Mouse (Mus musculus) heart, embryonic 12.5 days (tissue): Measurements from ENCODE around the gene Megf6. TPM values are rescaled to one million over a fixed set of nuclear protein-coding genes. Genes with fewer than 3 reads are reported as not detected.
A peak's percentile ranks its signal among the peaks of the same experiment; 100 is the strongest.

Experiments
- ATAC-seq: fragments of 200-750 bp; cut with Nextera tagmentation; 2 replicates; pipeline ENCODE4 v1.8.0; 2017; ENCODE audit warnings: moderate TSS enrichment, moderate library complexity; ENCODE audit not compliant: insufficient number of reproducible peaks, low FRiP score
- H3K27ac ChIP-seq: fragments of 300-500 bp; sonication (generic); 2 replicates; pipeline ENCODE4 v1.5.1; 2016; ENCODE audit warnings: mild to moderate bottlenecking, moderate library complexity; ENCODE audit not compliant: poor library complexity, severe bottlenecking
- H3K27me3 ChIP-seq: fragments of 300-500 bp; sonication (generic); replicated peaks from 2 replicates; pipeline ENCODE4 v1.6.1; 2016; ENCODE audit warnings: mild to moderate bottlenecking, moderate library complexity
- H3K36me3 ChIP-seq: fragments of 300-500 bp; sonication (generic); 2 replicates; pipeline ENCODE4 v1.6.1; 2016; ENCODE audit warnings: mild to moderate bottlenecking, moderate library complexity
- H3K4me1 ChIP-seq: fragments of 300-500 bp; sonication (generic); replicated peaks from 2 replicates; pipeline ENCODE4 v1.6.1; 2016; ENCODE audit warnings: mild to moderate bottlenecking
- H3K4me2 ChIP-seq: fragments of 300-500 bp; sonication (generic); 2 replicates; pipeline ENCODE4 v1.6.1; 2016; ENCODE audit warnings: mild to moderate bottlenecking, moderate library complexity
- H3K4me3 ChIP-seq: fragments of 300-500 bp; sonication (generic); 2 replicates; pipeline ENCODE4 v1.5.1; 2016; ENCODE audit warnings: mild to moderate bottlenecking
- H3K9ac ChIP-seq: fragments of 300-500 bp; sonication (generic); 2 replicates; pipeline ENCODE4 v1.6.1; 2016; ENCODE audit warnings: mild to moderate bottlenecking, moderate library complexity
- H3K9me3 ChIP-seq: fragments of 300-500 bp; sonication (generic); replicated peaks from 2 replicates; pipeline ENCODE4 v1.6.1; 2016; ENCODE audit warnings: mild to moderate bottlenecking, moderate library complexity
- WGBS: fragments of 180-500 bp; shearing (Covaris S2); methylation state at CpG from one replicate; pipeline ENCODE4 v1.1.7; 2016; 5-methylcytosine and 5-hydroxymethylcytosine counted together
- polyA plus RNA-seq: library from polyadenylated mRNA; unstranded; fragments of >200 nt; fragmentation: Nextera tagmentation; extraction: Ambion mirVana; gene quantifications from 2 replicates; pipeline ENCODE4 v1.2.1, GENCODE M21; 2016

Gene Megf6
- polyA plus RNA-seq, 1 experiment from 2014 or later: 19.4 TPM

DNA sequence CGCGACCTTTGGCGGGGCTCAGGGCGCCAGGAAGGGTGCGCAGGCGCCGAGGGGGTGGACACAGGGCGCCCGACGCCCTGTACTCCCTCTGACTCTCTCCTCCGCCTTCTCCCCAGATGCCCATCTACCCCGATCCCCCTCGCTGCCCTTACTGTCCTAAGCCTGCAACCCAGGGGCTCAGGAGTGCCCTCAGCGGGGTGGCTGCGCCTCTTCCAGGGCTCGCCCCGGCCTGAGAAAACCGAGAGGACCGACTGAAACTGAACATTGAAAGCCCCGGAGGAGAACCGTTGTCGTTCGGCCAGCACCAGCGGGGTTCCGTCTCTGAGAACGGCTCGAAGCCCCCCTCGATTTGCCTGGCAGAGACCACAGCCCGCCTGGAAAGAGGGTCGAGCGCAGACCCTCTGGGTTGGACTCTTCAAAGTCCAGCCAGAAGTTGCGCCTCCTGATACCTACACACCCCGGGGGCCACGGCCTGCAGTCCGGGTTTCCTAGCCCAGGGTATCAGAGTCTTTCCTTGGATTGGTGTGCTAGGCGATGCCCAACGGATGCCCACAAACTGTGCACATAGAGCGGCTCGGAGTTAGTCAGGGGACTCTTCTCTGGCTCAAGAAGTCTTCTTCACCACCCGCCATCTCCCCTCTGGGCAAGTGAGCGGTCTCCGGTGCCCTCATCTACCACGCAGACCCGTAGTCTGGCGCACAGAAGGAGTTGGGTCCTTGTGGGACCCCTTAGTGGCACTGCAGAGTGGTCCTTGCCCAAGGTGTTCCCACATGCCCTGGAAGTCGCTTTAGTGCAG is 30.1 kb upstream of the Megf6 start:
- H3K27ac ChIP-seq: no peak overlapping the region
- WGBS: 2% methylated on average over 46 of the region's 46 CpGs
- no peaks in the 10 kb centered on the region for H3K9me3 ChIP-seq

DNA sequence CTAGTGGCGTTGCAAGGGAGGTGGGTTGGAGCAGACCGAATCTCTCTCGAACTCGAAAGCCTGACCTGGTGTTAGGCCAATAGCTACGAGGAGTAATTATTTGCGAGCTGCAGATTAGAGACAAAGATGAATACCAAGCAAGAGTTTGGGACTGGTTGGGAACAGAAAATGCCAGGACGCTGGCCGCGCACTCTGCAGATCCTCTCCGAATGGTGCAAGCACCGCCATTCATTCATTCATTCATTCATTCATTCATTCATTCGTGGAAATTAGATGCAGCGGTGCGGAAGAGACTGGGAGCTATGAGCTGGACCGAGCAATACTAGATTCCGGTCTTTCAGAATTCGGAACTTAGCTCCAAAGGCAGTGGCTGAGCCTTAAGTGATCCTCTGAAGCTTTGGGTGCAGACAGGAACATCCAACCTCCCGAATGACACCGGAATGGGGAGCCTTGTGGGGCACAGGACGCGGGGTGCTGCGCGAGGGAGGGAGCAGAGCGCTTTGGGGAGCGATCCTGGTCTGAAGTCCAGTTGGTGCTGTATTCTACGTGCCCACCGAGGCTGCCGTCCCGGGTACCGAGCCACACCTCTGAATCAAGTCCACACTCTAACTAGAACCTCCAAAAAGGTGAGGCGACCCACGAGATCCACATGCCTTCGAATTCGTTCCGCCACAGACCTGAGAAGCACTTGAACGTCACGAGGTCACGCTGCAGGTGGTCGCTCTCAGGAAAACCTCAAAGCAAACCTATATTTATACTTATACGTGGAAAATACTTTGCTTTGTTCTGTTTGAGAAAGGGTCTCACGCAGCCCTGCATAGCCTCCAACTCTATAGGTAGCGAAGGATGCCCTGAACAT is 29.3 kb upstream of the Megf6 start:
- ATAC-seq: no peak
- H3K4me2 ChIP-seq: peak overlapping the region; percentile 79
- WGBS: 2% methylated on average over 42 of the region's 42 CpGs
- H3K4me3 ChIP-seq: peak overlapping the region; percentile 49
- peaks cover 4% of the 10 kb centered on the region; the same call in 1 of the 2 replicates for H3K36me3 ChIP-seq
- H3K27me3 ChIP-seq: peaks cover 55% of the 10 kb centered on the region
- no peaks in the 10 kb centered on the region for H3K9me3 ChIP-seq
- H3K27ac ChIP-seq: no peak overlapping the region
- 0 out of 2 replicates have a peak overlapping the region, but pooled peaks have one; percentile 7 for H3K9ac ChIP-seq
- H3K4me1 ChIP-seq: peaks cover 32% of the 10 kb centered on the region

More for the DNA sequence above, 30.1 kb upstream of the Megf6 start:
- H3K4me1 ChIP-seq: peaks cover 32% of the 10 kb centered on the region
- peak overlapping the region; percentile 38 for H3K9ac ChIP-seq
- H3K4me3 ChIP-seq: peak overlapping the region; percentile 49
- peak overlapping the region; percentile 79 for H3K4me2 ChIP-seq
- peaks cover 2% of the 10 kb centered on the region; the same call in 1 of the 2 replicates for H3K36me3 ChIP-seq
- H3K27me3 ChIP-seq: peaks cover 64% of the 10 kb centered on the region
- ATAC-seq: no peak

GRCm38 (mm10) chr4:154142211-154143040 is 28.1 kb upstream of the Megf6 start, which contains the start of gene Wrap73:
Wrap73 (plus strand) TSS chr4:154142372.
- peaks cover 32% of the 10 kb centered on the region for H3K4me1 ChIP-seq
- 3% methylated on average over 49 of the region's 49 CpGs for WGBS
- no peaks in the 10 kb centered on the region for H3K9me3 ChIP-seq

DNA sequence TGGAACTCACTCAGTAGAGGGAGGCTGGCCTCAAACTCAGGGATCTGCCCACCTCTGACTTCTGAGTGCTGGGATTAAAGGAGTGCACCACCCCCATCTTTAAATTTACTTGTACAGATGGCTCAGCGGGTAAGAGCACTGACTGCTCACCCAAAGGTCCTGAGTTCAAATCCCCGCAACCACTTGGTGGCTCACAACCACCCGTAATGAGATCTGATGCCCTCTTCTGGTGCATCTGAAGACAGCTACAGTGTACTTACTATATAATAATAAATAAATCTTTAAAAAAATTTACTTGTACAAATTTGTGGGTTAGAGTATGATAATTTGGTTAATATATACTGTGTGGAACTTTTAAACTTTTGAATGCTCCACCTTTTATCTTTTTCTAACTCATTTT is 25.8 kb upstream of the Megf6 start:
- H3K36me3 ChIP-seq: peaks cover 31% of the 10 kb centered on the region
- H3K9ac ChIP-seq: no peak overlapping the region
- H3K4me2 ChIP-seq: no peak overlapping the region
- H3K4me1 ChIP-seq: peaks cover 28% of the 10 kb centered on the region
- 77% methylated on average over 3 of the region's 3 CpGs for WGBS
- H3K9me3 ChIP-seq: no peaks in the 10 kb centered on the region
- H3K27me3 ChIP-seq: peaks cover 21% of the 10 kb centered on the region
- H3K4me3 ChIP-seq: no peak overlapping the region
- no peak for ATAC-seq
- H3K27ac ChIP-seq: no peak overlapping the region

More at GRCm38 (mm10) chr4:154142211-154143040, 28.1 kb upstream of the Megf6 start, which contains the start of gene Wrap73:
- Histone ChIP-seq H3K4me2 (peak within 1 kb of the TSS; percentile 90), H3K27me3 (peaks cover 44% of the 10 kb centered on the region), H3K9ac (peak within 1 kb of the TSS; percentile 79), H3K27ac (peak within 1 kb of the TSS; percentile 50; the same call in 1 of the 2 replicates), H3K4me3 (peak within 1 kb of the TSS; percentile 70), H3K36me3 (peaks cover 12% of the 10 kb centered on the region)
- ATAC-seq: peak; percentile 93

GRCm38 (mm10) chr4:154146342-154146741 is 24.2 kb upstream of the Megf6 start:
- ATAC-seq: no peak
- Histone ChIP-seq H3K4me3 (no peak overlapping the region), H3K27ac (no peak overlapping the region), H3K4me1 (peaks cover 12% of the 10 kb centered on the region), H3K9me3 (no peaks in the 10 kb centered on the region), H3K36me3 (peaks cover 44% of the 10 kb centered on the region), H3K27me3 (peaks cover 4% of the 10 kb centered on the region), H3K9ac (no peak overlapping the region), H3K4me2 (no peak overlapping the region)
- 79% methylated on average over 10 of the region's 10 CpGs for WGBS

DNA sequence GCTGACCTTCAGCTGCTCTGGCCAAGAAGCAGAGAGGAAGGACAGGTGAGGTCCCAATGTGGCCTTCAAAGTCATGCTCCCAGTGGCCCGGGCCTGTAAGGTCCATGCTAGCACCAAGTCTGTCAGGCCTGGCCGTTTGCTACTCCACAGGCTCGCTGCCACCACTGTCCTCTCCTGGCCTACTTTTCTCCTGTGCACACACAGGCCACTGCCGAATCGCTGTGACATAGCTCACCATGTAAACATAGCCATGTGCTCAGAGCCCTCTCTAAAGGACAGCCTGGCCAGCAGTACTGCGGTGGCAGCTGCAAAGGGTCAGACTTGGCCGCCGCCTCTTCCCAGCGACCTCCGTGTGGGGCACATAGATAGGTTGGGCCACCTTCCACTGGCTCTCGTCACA is 16.4 kb upstream of the Megf6 start:
- ATAC-seq: no peak
- Histone ChIP-seq H3K4me3 (no peak overlapping the region), H3K36me3 (peaks cover 89% of the 10 kb centered on the region), H3K9me3 (no peaks in the 10 kb centered on the region), H3K4me2 (no peak overlapping the region), H3K27me3 (no peaks in the 10 kb centered on the region), H3K9ac (no peak overlapping the region), H3K4me1 (peaks cover 4% of the 10 kb centered on the region), H3K27ac (no peak overlapping the region)
- WGBS: 78% methylated on average over 11 of the region's 11 CpGs

DNA sequence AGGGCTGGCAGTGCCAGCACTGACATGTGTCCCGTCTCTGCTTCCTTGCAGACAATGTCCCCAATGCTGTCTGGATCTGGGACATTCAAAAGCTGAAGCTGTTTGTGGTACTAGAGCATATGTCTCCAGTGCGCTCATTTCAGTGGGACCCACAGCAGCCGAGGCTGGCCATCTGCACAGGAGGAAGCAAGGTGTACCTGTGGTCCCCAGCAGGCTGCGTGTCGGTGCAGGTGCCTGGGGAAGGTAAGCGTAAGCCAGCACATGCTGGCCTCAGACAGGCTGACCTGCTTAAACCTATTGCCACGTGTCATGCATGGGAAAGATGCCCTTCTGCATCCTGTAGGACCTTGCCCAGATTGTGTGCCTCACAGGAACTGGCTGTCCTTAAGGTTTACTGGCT is 14.5 kb upstream of the Megf6 start:
- H3K4me3 ChIP-seq: no peak overlapping the region
- H3K27ac ChIP-seq: no peak overlapping the region
- peaks cover 74% of the 10 kb centered on the region for H3K36me3 ChIP-seq
- peaks cover 14% of the 10 kb centered on the region for H3K4me1 ChIP-seq
- H3K27me3 ChIP-seq: no peaks in the 10 kb centered on the region
- no peak for ATAC-seq
- 85% methylated on average over 7 of the region's 7 CpGs for WGBS
- H3K9ac ChIP-seq: no peak overlapping the region
- H3K9me3 ChIP-seq: no peaks in the 10 kb centered on the region
- no peak overlapping the region for H3K4me2 ChIP-seq

GRCm38 (mm10) chr4:154157970-154158662 is 12.4 kb upstream of the Megf6 start:
- H3K4me1 ChIP-seq: peaks cover 21% of the 10 kb centered on the region
- H3K4me3 ChIP-seq: no peak overlapping the region
- peaks cover 54% of the 10 kb centered on the region for H3K36me3 ChIP-seq
- no peaks in the 10 kb centered on the region for H3K9me3 ChIP-seq
- H3K27me3 ChIP-seq: no peaks in the 10 kb centered on the region
- no peak overlapping the region for H3K9ac ChIP-seq
- WGBS: 90% methylated on average over 14 of the region's 14 CpGs
- no peak for ATAC-seq
- H3K4me2 ChIP-seq: no peak overlapping the region
- H3K27ac ChIP-seq: no peak overlapping the region

DNA sequence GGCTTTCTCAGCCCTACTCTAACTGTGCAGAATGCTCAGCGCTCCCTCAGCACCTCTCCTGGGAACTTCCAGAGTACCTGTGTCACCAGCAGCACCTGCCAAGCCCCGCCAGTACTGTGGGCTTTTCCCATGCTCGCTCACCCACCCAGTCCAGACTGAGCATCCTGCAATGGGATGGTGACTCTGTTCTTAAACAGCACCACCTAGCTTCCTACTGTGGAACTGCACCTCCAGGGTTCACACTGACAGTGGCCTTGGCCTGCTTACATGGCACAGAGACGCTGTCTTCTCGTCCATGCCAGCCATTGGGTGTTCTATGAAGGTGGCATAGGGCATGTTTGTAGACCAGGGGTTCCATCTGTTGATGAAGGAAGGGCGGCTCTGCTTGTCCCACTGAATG is 11.5 kb upstream of the Megf6 start:
- Histone ChIP-seq H3K27ac (no peak overlapping the region), H3K9ac (no peak overlapping the region), H3K4me3 (peak overlapping the region; percentile 93; the same call in 1 of the 2 replicates), H3K4me2 (peak overlapping the region; percentile 96), H3K4me1 (peaks cover 21% of the 10 kb centered on the region), H3K36me3 (peaks cover 48% of the 10 kb centered on the region), H3K27me3 (no peaks in the 10 kb centered on the region), H3K9me3 (no peaks in the 10 kb centered on the region)
- no peak for ATAC-seq
- WGBS: 12% methylated on average over 6 of the region's 6 CpGs

- Histone ChIP-seq H3K4me1 (peaks cover 21% of the 10 kb centered on the region), H3K4me2 (peak overlapping the region; percentile 96), H3K36me3 (peaks cover 39% of the 10 kb centered on the region), H3K9me3 (no peaks in the 10 kb centered on the region), H3K27ac (peak overlapping the region; percentile 83), H3K4me3 (peak overlapping the region; percentile 93), H3K27me3 (no peaks in the 10 kb centered on the region), H3K9ac (peak overlapping the region; percentile 94)
- WGBS: 2% methylated on average over 45 of the region's 47 CpGs
- ATAC-seq: peak; percentile 75
These were observed 10.5 kb upstream of the Megf6 start for GRCm38 (mm10) chr4:154159961-154160537.
